Mouse (Mus musculus): ENCODE data around the gene Ccdc126.

GRCm38 (mm10) chr6:49322056-49322455 lies 3.0 kb downstream of the Ccdc126 start:
- no peak for TF ChIP-seq POLR2AphosphoS5 (IDR thresholded peaks at IDR 0.05; ENCODE audit: insufficient replicate concordance, low read depth, low read length)
- no peak for TF ChIP-seq CTCF (IDR thresholded peaks at IDR 0.05; ENCODE audit: low read depth, low read length)
- no peak for TF ChIP-seq GATA1 (IDR thresholded peaks at IDR 0.05; ENCODE audit: borderline replicate concordance, low read length)
- TF ChIP-seq GATA2 (IDR thresholded peaks at IDR 0.05; ENCODE audit: borderline replicate concordance, low read depth, low read length) = no peak

Data from G1E (cell line).